Mouse (Mus musculus) R1 (cell line): Measurements from ENCODE around the gene H1fnt.

Experiments
- DNase-seq: peaks from one replicate; pipeline ENCODE4 v3.0.0-alpha.2; 2018; ENCODE audit warnings: low read depth, low spot score

The H1fnt gene

GRCm38 (mm10) chr15:98257193-98257592 lies at the start of gene H1fnt:
H1fnt (minus strand) TSS chr15:98257293.
- no peak for DNase-seq

- no peak for DNase-seq
Observed at GRCm38 (mm10) chr15:98295628-98296551, 38.8 kb upstream of the H1fnt start, which contains the start of gene Zfp641. Zfp641 (minus strand) TSS chr15:98296161.

- no peak for DNase-seq
Observed at GRCm38 (mm10) chr15:98293651-98294050, 36.6 kb upstream of the H1fnt start.

GRCm38 (mm10) chr15:98288566-98288965 lies 31.5 kb upstream of the H1fnt start:
- no peak for DNase-seq

DNA sequence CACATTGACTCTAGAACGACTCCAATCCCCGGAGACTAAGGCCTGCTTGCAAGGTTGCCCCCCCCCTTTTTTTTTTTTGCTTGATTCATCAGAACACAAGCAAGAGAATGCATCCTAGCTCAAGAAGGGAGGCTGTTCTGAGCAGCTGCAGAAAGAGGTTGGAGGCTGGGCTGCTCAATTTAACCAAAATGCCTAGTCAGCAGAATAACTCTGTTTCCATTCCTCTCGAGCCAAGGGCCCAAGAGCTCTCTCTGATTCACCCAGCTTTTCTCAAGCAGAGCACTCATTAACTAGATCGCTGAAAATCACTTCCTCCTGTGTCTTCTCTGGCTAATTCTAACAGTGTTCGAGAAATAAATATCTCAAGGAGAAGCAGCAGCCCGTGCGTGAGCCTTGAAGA lies 29.3 kb upstream of the H1fnt start:
- DNase-seq, result no peak

- DNase-seq, result no peak
Observed at GRCm38 (mm10) chr15:98257776-98258175, 683 bp upstream of the H1fnt start.

DNA sequence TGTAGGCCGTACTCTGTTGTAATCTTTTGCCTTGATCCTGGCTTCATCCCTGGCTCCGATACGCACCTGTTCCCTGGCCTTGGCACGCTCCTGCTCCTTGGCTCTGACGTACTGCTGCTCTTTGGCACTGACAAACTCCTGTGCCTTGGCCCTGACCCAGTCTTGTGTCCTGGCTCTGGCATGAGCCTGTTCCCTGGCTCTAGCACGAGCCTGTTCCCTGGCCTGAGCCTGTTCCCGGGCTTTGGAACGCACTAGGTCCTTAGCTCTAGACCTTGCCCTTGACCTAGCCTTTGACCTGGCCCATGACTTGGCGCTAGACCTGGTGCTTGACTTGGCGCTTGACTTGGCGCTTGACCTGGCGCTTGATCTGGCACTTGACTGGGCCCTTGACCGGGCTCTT lies 822 bp downstream of the H1fnt start:
- DNase-seq, result no peak

DNA sequence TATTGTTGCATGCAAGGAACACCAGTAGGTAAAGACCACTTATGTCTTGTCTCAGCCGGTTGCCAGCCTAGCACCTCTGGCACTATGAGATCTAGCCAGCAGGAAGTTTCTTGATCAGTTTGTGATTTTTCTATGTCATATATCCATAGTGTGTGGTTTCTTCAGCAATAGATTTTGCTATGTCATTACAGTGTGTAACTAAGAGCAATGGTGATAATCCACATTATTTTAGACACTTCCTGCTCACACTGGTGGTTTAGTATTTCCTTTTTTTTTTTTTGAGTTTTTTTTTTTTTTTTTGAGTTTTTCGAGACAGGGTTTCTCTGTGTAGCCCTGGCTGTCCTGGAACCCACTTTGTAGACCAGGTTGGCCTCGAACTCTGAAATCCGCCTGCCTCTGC lies 21.7 kb downstream of the H1fnt start:
- no peak for DNase-seq

- no peak for DNase-seq
Observed at GRCm38 (mm10) chr15:98234350-98234749, 22.7 kb downstream of the H1fnt start, which contains the start of gene Olfr286. Olfr286 (minus strand) TSS chr15:98234450.

DNA sequence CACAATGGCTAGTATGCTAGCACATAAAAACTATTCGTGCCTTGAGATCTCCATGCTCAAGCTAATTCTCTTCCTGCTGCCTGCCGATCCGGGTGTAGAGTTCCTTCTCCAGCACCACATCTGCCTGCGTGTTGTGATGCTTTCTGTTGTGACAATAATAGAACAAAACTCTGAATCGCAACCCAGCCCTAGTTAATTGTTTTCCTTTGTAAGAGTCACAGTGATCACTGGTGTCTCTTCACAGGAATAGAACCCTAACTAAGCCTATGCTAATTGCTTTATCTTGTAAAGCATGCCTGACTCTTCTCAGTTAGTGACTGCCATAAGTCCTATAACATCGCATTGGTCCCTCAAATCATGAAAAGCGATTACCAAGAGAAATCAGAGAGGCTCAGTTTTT lies 31.0 kb downstream of the H1fnt start:
- DNase-seq, result peak; percentile 61

DNA sequence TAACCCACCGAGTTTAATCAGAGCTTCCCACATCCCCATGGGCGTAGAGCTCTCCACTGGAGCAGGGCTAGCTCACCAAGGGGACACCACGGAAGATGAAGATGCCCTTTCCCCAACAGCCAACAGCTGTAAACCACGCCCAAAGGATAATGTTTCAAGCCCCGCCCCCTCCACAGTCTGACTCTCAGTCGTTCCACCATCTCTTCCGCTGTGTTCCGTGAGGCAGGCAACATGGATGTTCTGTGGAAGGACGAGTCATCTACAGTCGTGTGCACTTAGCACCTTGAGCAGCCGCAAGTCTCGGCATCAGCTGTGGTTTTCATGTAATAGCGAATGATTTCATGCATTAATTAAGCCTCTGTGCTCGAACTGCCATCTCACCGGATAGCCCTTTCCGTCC lies 31.5 kb downstream of the H1fnt start:
- peak; percentile 70 for DNase-seq

DNA sequence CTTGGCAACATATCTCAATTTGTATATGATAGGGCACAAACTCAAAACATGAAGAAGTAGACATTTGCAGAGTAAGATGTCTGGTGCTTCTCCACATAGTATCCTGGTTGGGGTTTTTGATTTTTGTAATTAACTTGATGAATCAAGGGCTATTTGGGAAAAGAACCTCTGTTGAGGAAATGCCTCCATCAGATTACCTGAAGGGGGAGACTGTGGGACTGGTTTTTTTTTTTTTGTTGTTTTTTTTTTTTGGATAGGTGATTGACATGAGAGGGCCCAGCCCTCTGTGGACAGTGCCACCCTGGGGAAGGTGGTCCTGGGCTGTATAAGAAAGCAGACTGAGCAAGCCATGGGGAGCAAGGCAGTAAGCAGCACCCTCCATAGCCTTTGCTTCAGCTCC lies 34.7 kb downstream of the H1fnt start:
- DNase-seq, result no peak

DNA sequence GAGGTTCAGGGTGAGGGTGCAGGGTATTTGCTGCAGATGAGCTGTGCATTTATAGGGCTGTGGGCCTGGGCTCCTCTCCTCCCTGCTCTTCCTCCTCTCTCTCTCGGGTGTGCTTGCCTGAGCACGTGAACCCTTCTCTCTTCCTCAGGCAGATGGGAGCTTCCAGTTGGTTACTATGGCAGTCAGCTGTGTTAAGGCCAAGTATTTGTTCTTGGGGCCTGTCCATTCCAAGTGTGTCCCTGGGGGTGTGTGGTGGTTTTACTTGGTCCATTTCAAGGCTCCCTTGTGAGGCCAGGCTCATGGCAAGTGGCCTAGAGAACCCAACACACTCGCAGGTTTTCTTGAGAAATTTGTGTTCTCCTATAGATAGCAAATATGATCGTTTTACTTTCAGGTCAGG lies 36.2 kb downstream of the H1fnt start, which contains the start of the genes Gm44579 and Olfr287:
Gene Gm44579, minus strand, starts transcription at position 101 of the 400 bp plus-strand sequence.
Gene Olfr287, minus strand, starts transcription at position 180 of the 400 bp plus-strand sequence.
- no peak for DNase-seq

GRCm38 (mm10) chr15:98214130-98214529 lies 43.0 kb downstream of the H1fnt start:
- DNase-seq, result peak; percentile 38

GRCm38 (mm10) chr15:98213336-98213870 lies 43.7 kb downstream of the H1fnt start:
- DNase-seq, result no peak

- no peak for DNase-seq
Observed at GRCm38 (mm10) chr15:98209676-98210075, 47.4 kb downstream of the H1fnt start.
